Mouse (Mus musculus): ENCODE data around the gene Gm38394. TPM values are rescaled to one million over a fixed set of nuclear protein-coding genes. Genes with fewer than 3 reads are reported as not detected.
"Not testable (repeated sequence)": the region's sequence is repeated elsewhere in the genome, so short reads cannot be mapped to it uniquely, and the experiment has no call there.

The Gm38394 gene
- polyA plus RNA-seq (2016; fragmentation: Nextera tagmentation; extraction: Ambion mirVana) = 7.9 and 8.1 TPM in 2 replicates

DNA sequence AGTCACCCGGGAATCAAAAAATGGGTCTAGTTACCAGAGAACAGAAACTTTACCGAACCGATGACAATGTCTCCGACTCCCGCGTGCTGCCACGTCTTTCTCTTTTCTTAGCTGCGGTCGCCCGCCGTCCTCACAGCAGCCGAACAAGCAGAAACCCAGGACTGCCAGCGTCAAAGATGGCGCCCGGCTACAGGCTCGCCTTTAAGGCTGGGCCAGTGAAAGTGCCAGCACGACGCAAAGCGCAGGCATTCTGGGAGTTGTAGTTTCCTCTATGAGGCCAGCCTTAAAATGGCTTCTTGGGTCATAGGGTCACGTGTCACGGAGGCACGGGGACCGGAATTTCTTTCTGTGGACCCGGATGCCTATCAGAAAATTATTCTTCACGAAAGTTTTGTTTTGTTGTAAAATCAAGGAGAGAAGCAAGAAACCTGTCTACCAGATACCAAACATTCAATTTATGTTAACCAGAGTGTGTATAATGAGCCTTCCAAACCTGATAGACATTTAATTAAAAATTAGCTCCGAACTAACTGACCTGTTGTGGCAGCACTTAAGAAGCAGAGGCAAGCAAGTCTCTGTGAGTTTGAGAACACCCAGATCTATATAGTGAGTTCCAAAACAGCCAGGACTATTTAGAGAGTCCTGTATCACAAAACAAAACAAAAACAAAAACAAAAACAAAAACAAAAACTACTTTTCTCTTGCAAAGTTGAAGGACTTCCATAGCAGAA is at the start of gene Gm38394:
Gm38394 (minus strand) TSS at position 116 of the 731 bp plus-strand sequence.
- H3K9me3 ChIP-seq = no peaks in the 10 kb centered on the region
- peak within 1 kb of the TSS; percentile 94 for H3K27ac ChIP-seq
- H3K27me3 ChIP-seq = no peaks in the 10 kb centered on the region
- peak; percentile 97 for ATAC-seq (ENCODE audit: insufficient number of reproducible peaks, insufficient read depth, low FRiP score, low TSS enrichment, low read depth)
- WGBS = 3% methylated on average over 26 of the region's 26 CpGs
- peak within 1 kb of the TSS; percentile 81 for H3K4me3 ChIP-seq (replicated peaks)
- peaks cover 36% of the 10 kb centered on the region for H3K4me1 ChIP-seq (replicated peaks)
- H3K36me3 ChIP-seq = peaks cover 23% of the 10 kb centered on the region
- peak within 1 kb of the TSS; percentile 90 for H3K9ac ChIP-seq (replicated peaks)
- peak within 1 kb of the TSS; percentile 79 for H3K4me2 ChIP-seq

DNA sequence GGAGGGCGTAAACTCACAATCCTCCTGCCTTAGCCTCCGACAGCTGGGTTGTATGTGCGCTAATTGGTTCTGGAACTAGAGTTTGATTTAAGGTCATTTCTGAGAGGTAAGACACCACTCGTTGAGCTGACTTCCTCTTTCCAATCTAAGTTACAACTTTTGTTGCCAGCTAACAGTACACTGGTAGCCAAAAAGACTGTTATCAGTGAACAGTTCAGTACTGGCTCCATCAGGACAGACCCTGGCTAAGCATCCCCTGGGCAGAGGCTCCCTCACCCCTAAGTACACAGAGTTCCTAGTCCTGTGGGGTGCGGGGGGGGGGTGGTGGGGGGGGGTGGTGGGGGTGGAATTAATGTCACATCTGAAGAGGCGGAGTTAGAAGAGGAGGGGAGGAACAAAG is 49.8 kb upstream of the Gm38394 start:
- Histone ChIP-seq H3K27ac (no peak overlapping the region), H3K9ac (replicated peaks) (no peak overlapping the region), H3K4me3 (replicated peaks) (no peak overlapping the region), H3K36me3 (peaks cover 27% of the 10 kb centered on the region; the same call in 1 of the 2 replicates), H3K27me3 (no peaks in the 10 kb centered on the region), H3K4me1 (replicated peaks) (peaks cover 37% of the 10 kb centered on the region), H3K9me3 (no peaks in the 10 kb centered on the region), H3K4me2 (no peak overlapping the region)
- 56% methylated on average over 5 of the region's 6 CpGs for WGBS
- ATAC-seq (ENCODE audit: insufficient number of reproducible peaks, insufficient read depth, low FRiP score, low TSS enrichment, low read depth) = no peak

DNA sequence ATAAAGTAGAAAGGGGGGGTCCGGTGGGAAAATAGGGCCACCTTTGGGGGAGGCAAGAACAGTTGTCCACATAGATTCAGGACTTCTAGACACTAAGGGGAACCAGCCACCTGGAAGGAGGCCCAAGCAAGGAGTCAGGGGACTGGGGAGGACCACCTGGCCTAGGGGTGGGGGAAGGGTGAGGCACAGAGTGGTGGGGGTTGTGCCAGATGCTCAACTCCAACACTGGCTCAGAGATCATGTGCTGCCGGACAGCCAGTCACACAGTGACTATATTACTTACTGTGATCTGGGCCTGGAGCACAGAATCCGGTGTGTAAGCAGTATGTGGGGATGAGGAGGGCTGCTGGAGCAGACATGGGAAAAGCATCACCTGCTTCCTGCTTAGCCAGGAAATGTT is 48.2 kb upstream of the Gm38394 start:
- no peaks in the 10 kb centered on the region for H3K9me3 ChIP-seq
- H3K4me2 ChIP-seq = no peak overlapping the region
- no peak overlapping the region for H3K27ac ChIP-seq
- 49% methylated on average over 3 of the region's 3 CpGs for WGBS
- peaks cover 16% of the 10 kb centered on the region; the same call in 1 of the 2 replicates for H3K36me3 ChIP-seq
- no peak overlapping the region for H3K9ac ChIP-seq (replicated peaks)
- H3K4me3 ChIP-seq (replicated peaks) = no peak overlapping the region
- H3K4me1 ChIP-seq (replicated peaks) = peaks cover 37% of the 10 kb centered on the region
- H3K27me3 ChIP-seq = no peaks in the 10 kb centered on the region
- peak; percentile 38; the same call in 1 of the 2 replicates for ATAC-seq (ENCODE audit: insufficient number of reproducible peaks, insufficient read depth, low FRiP score, low TSS enrichment, low read depth)

DNA sequence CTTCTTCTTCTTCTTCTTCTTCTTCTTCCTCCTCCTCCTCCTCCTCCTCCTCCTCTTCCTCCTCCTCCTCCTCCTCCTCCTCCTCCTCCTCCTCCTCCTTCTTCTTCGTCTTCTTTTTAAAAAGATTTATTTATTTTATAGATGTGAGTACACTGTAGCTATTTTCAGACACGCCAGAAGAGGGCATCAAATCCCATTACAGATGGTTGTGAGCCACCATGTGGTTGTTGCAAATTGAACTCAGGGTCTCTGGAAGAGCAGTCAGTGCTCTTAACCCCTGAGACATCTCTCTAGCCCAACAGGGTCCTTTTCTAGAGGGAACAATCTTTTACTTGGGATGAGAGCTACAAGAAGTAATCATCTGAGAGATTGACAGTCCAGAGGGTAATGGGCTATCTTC is 40.7 kb upstream of the Gm38394 start:
- ATAC-seq (ENCODE audit: insufficient number of reproducible peaks, insufficient read depth, low FRiP score, low TSS enrichment, low read depth); H3K27me3 ChIP-seq; H3K9ac ChIP-seq (replicated peaks); H3K4me3 ChIP-seq (replicated peaks); H3K4me1 ChIP-seq (replicated peaks); H3K4me2 ChIP-seq; H3K9me3 ChIP-seq; H3K27ac ChIP-seq: not testable (repeated sequence)
- H3K36me3 ChIP-seq = peaks cover 14% of the 10 kb centered on the region; the same call in 1 of the 2 replicates
- WGBS = 10% methylated on average over 1 of the region's 2 CpGs

- H3K36me3 ChIP-seq = 0 out of 2 replicates have a peak, but pooled peaks cover under 1% of the 10 kb centered on the region
- no peaks in the 10 kb centered on the region for H3K27me3 ChIP-seq
- peaks cover 31% of the 10 kb centered on the region for H3K4me1 ChIP-seq (replicated peaks)
- no peak overlapping the region for H3K27ac ChIP-seq
- no peaks in the 10 kb centered on the region for H3K9me3 ChIP-seq
- H3K4me2 ChIP-seq = no peak overlapping the region
- no peak overlapping the region for H3K9ac ChIP-seq (replicated peaks)
- H3K4me3 ChIP-seq (replicated peaks) = no peak overlapping the region
- ATAC-seq (ENCODE audit: insufficient number of reproducible peaks, insufficient read depth, low FRiP score, low TSS enrichment, low read depth) = no peak
- 95% methylated on average over 12 of the region's 12 CpGs for WGBS
Observed at GRCm38 (mm10) chr1:133697935-133698620, 37.0 kb upstream of the Gm38394 start.

- Histone ChIP-seq H3K27ac (peak overlapping the region; percentile 83), H3K27me3 (no peaks in the 10 kb centered on the region), H3K4me3 (replicated peaks) (no peak overlapping the region), H3K4me1 (replicated peaks) (peaks cover 31% of the 10 kb centered on the region), H3K36me3 (no peaks in the 10 kb centered on the region), H3K9ac (replicated peaks) (no peak overlapping the region), H3K4me2 (no peak overlapping the region), H3K9me3 (no peaks in the 10 kb centered on the region)
- ATAC-seq (ENCODE audit: insufficient number of reproducible peaks, insufficient read depth, low FRiP score, low TSS enrichment, low read depth) = no peak; the same call in 1 of the 2 replicates
- 48% methylated on average over 7 of the region's 7 CpGs for WGBS
Observed at GRCm38 (mm10) chr1:133695901-133696300, 34.8 kb upstream of the Gm38394 start.

- 71% methylated on average over 1 of the region's 1 CpGs for WGBS
- no peak for ATAC-seq (ENCODE audit: insufficient number of reproducible peaks, insufficient read depth, low FRiP score, low TSS enrichment, low read depth)
- H3K36me3 ChIP-seq = no peaks in the 10 kb centered on the region
- no peaks in the 10 kb centered on the region for H3K27me3 ChIP-seq
- no peak overlapping the region for H3K4me3 ChIP-seq (replicated peaks)
- H3K27ac ChIP-seq = peak overlapping the region; percentile 83
- H3K9ac ChIP-seq (replicated peaks) = no peak overlapping the region
- peaks cover 35% of the 10 kb centered on the region for H3K4me1 ChIP-seq (replicated peaks)
- no peak overlapping the region for H3K4me2 ChIP-seq
- no peaks in the 10 kb centered on the region for H3K9me3 ChIP-seq
Observed at GRCm38 (mm10) chr1:133694876-133695275, 33.8 kb upstream of the Gm38394 start.

- H3K4me2 ChIP-seq = no peak overlapping the region
- no peak for ATAC-seq (ENCODE audit: insufficient number of reproducible peaks, insufficient read depth, low FRiP score, low TSS enrichment, low read depth)
- H3K36me3 ChIP-seq = no peaks in the 10 kb centered on the region
- no peak overlapping the region for H3K4me3 ChIP-seq (replicated peaks)
- H3K4me1 ChIP-seq (replicated peaks) = peaks cover 39% of the 10 kb centered on the region
- 0% methylated on average over 1 of the region's 1 CpGs for WGBS
- no peaks in the 10 kb centered on the region for H3K27me3 ChIP-seq
- no peak overlapping the region for H3K9ac ChIP-seq (replicated peaks)
- peak overlapping the region; percentile 83 for H3K27ac ChIP-seq
- H3K9me3 ChIP-seq = no peaks in the 10 kb centered on the region
Observed at GRCm38 (mm10) chr1:133694301-133694700, 33.2 kb upstream of the Gm38394 start.

- Histone ChIP-seq H3K36me3 (no peaks in the 10 kb centered on the region), H3K9me3 (no peaks in the 10 kb centered on the region), H3K4me2 (no peak overlapping the region), H3K4me3 (replicated peaks) (no peak overlapping the region), H3K4me1 (replicated peaks) (peaks cover 39% of the 10 kb centered on the region), H3K9ac (replicated peaks) (no peak overlapping the region), H3K27ac (0 out of 2 replicates have a peak overlapping the region, but pooled peaks have one; percentile 83), H3K27me3 (no peaks in the 10 kb centered on the region)
- no peak for ATAC-seq (ENCODE audit: insufficient number of reproducible peaks, insufficient read depth, low FRiP score, low TSS enrichment, low read depth)
- 59% methylated on average over 11 of the region's 11 CpGs for WGBS
Observed at GRCm38 (mm10) chr1:133693536-133694114, 32.5 kb upstream of the Gm38394 start.

DNA sequence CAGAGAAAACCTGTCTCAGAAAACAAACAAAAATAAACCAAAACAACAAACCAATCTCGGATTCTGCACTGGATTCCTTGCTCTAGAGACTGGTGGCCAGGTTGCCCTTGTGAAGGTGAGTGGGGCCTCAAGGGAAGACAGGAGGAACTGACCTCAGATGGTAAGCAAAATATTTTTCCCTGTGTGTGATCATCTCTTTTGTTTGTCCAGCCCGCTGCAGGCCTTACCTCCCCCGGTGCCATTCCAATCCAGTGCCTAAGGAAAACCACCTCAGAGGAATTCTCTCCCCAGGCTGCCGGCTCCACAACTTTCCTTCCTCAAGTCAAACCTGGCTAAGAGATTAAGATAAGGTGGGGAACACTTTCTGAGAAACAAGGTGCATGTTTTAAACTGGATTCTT is 31.1 kb upstream of the Gm38394 start:
- H3K4me1 ChIP-seq (replicated peaks) = peaks cover 39% of the 10 kb centered on the region
- ATAC-seq (ENCODE audit: insufficient number of reproducible peaks, insufficient read depth, low FRiP score, low TSS enrichment, low read depth) = no peak
- H3K9me3 ChIP-seq = no peaks in the 10 kb centered on the region
- no peak overlapping the region for H3K9ac ChIP-seq (replicated peaks)
- no peaks in the 10 kb centered on the region for H3K36me3 ChIP-seq
- 65% methylated on average over 4 of the region's 4 CpGs for WGBS
- H3K27me3 ChIP-seq = no peaks in the 10 kb centered on the region
- H3K27ac ChIP-seq = no peak overlapping the region
- H3K4me3 ChIP-seq (replicated peaks) = no peak overlapping the region
- no peak overlapping the region for H3K4me2 ChIP-seq

DNA sequence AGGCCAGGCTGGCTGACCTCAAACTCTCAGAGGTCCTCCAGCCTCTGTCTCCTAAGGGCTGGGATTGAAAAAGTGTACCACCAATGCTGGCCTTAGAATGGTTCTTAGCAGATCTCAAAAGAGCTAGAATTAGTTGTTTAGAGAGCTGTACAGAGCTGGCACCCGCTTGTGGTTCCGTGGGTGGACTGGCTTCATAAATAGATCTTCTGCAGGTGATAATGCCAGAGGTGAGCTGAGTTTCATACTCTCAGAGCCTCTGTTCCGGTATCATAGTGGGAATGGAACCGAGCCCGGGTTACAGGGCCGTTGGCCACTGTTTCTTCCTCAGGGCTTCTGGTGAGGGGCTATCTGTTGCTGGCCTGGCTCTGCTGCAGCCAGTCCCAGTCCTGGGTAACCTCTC is 29.9 kb upstream of the Gm38394 start:
- H3K4me1 ChIP-seq (replicated peaks) = peaks cover 32% of the 10 kb centered on the region
- H3K36me3 ChIP-seq = no peaks in the 10 kb centered on the region
- H3K4me3 ChIP-seq (replicated peaks) = no peak overlapping the region
- WGBS = 92% methylated on average over 6 of the region's 6 CpGs
- H3K27me3 ChIP-seq = no peaks in the 10 kb centered on the region
- no peak overlapping the region for H3K27ac ChIP-seq
- H3K9me3 ChIP-seq = no peaks in the 10 kb centered on the region
- no peak for ATAC-seq (ENCODE audit: insufficient number of reproducible peaks, insufficient read depth, low FRiP score, low TSS enrichment, low read depth)
- H3K4me2 ChIP-seq = no peak overlapping the region
- H3K9ac ChIP-seq (replicated peaks) = no peak overlapping the region

Measured in limb, embryonic 12.5 days (tissue).